Mouse (Mus musculus): ENCODE measurements around the gene Morc3. TPM values are rescaled to one million over a fixed set of nuclear protein-coding genes. Genes with fewer than 3 reads are reported as not detected.

The Morc3 gene
- 121 TPM for polyA plus RNA-seq (2017; shearing (Covaris generic))

DNA sequence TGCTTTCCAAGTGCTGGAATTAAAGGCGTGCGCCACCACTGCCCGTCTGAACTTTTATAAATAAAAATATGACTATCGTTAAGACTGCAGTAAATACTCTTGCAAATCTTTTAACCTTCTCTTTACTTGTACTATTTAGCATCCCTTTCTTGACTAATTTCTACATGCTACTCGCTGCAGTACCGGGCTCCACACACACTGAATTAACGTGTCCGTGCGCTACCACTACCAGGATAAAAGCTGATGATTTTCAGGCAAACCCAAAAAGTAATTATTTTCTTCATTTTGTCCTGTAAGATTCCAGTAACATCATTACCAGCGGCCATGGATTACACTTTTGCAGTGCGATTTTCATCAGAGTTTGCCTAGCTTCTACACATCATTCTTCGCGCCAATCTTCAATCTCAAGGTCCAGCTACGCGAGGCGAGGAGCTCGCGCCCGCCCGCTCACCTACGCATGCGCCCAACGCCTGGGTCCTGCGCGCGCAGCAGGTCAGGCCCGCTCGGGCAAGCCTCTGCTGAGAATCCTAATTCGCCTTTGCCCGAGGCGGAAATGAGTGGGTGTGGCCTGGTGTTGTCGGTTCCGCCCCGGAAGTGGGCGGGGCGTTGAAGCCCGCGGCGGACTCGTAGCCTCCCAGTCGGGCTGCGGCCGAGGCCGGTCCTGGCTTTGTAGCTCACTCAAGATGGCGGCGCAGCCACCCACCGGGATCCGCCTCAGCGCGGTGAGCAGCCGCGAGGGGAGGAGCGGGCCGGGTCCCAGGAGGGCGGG lies at the start of gene Morc3:
TSS of gene Morc3 (plus strand) at position 495 of the 769 bp plus-strand sequence.

DNA sequence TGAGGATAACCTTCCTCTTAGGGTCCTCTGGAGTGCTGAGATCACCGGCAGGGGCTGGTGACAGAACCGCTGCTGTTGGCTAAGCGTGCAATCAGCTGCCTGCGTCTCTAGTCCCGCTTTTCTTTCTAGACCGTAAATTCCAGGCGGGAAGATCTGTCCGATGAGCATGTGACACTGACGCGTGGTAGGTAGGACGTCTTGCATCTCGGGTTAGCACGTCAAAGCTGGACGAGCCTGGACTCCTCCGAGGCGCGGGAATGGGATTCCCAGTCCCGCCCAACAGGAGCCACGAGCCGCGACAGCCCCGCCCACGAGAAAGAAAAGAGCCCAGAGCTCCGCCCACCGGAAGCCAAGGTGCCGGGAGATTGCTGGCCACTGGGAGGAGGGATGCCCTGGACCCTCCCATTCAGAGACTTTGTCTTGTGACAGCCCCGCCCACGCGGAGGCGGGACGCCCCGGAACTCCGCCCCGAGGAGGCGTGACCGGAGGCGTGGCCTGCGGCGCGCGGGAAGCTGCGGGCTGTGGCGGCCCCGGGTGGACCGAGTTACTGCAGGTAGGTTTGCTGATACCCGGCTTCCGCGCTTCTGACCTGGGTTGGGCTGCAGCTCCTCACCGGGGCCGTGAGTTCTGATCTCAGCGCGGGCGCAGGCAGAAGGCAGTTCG lies 51.6 kb downstream of the Morc3 start, which contains the start of gene Chaf1b:
TSS of gene Chaf1b (plus strand) at position 479 of the 663 bp plus-strand sequence.

Other genes starting within 250 kb of the Morc3 start
- gene Setd4, start 228.1 kb upstream of the Morc3 start, polyA plus RNA-seq (2017; shearing (Covaris generic)), result 42.6 TPM
- 78.4 TPM for gene Cbr1, start 226.3 kb upstream of the Morc3 start, polyA plus RNA-seq (2017; shearing (Covaris generic))
- gene Gm5678, start 204.0 kb upstream of the Morc3 start, polyA plus RNA-seq (2017; shearing (Covaris generic)), result not detected
- not detected for gene Cbr3, start 148.9 kb upstream of the Morc3 start, polyA plus RNA-seq (2017; shearing (Covaris generic))
- 46.8 TPM for gene Dop1b, start 120.2 kb upstream of the Morc3 start, polyA plus RNA-seq (2017; shearing (Covaris generic))
- gene Chaf1b, start 51.8 kb downstream of the Morc3 start, polyA plus RNA-seq (2017; shearing (Covaris generic)), result 25.1 TPM
- gene Cldn14, start 176.7 kb downstream of the Morc3 start, polyA plus RNA-seq (2017; shearing (Covaris generic)), result not detected